Mouse (Mus musculus) kidney, embryonic 16.5 days (tissue): ENCODE results near the gene Haao. TPM values are rescaled to one million over a fixed set of nuclear protein-coding genes. Genes with fewer than 3 reads are reported as not detected.

Source experiments
- ATAC-seq: fragments of 200-750 bp; cut with Nextera tagmentation; 2 replicates; pipeline ENCODE4 v1.8.0; 2017; ENCODE audit warnings: moderate TSS enrichment; ENCODE audit not compliant: low FRiP score, low TSS enrichment
- H3K27ac ChIP-seq: fragments of 300-500 bp; sonication (generic); 2 replicates; pipeline ENCODE4 v1.5.1; 2014; ENCODE audit warnings: low read length
- H3K27me3 ChIP-seq: fragments of 300-500 bp; sonication (generic); 2 replicates; pipeline ENCODE4 v1.6.1; 2014; ENCODE audit warnings: low read length, control low read depth, mixed read lengths; ENCODE audit not compliant: insufficient read depth
- H3K36me3 ChIP-seq: fragments of 300-500 bp; sonication (generic); 2 replicates; pipeline ENCODE4 v1.6.1; 2014; ENCODE audit warnings: low read length, control low read depth, mixed read lengths; ENCODE audit not compliant: insufficient read depth
- H3K4me1 ChIP-seq: fragments of 300-500 bp; sonication (generic); 2 replicates; pipeline ENCODE4 v1.6.1; 2014; ENCODE audit warnings: low read length, control low read depth, mixed read lengths; ENCODE audit not compliant: insufficient read depth
- H3K4me2 ChIP-seq: fragments of 300-500 bp; sonication (generic); replicated peaks from 2 replicates; pipeline ENCODE4 v1.6.1; 2014; ENCODE audit warnings: low read depth, low read length
- H3K4me3 ChIP-seq: fragments of 300-500 bp; sonication (generic); 2 replicates; pipeline ENCODE4 v1.5.1; 2014; ENCODE audit warnings: mild to moderate bottlenecking, low read length
- H3K9ac ChIP-seq: fragments of 300-500 bp; sonication (generic); replicated peaks from 2 replicates; pipeline ENCODE4 v1.6.1; 2014; ENCODE audit warnings: low read length
- H3K9me3 ChIP-seq: fragments of 300-500 bp; sonication (generic); 2 replicates; pipeline ENCODE4 v1.6.1; 2016; ENCODE audit warnings: low read length, control low read depth
- WGBS: fragments of 180-500 bp; shearing (Covaris S2); extraction: QIAGEN DNeasy Blood & Tissue Kit; methylation state at CpG from one replicate; pipeline ENCODE4 v1.1.7; 2014; 5-methylcytosine and 5-hydroxymethylcytosine counted together
- polyA plus RNA-seq: library from polyadenylated mRNA; unstranded; fragments of >200 nt; fragmentation: Nextera tagmentation; extraction: Ambion mirVana; gene quantifications from 2 replicates; pipeline ENCODE4 v1.2.1, GENCODE M21; 2015

Gene Haao
- polyA plus RNA-seq, 1 experiment from 2014 or later: 3.4 TPM

GRCm38 (mm10) chr17:83823835-83824234 is 23.9 kb downstream of the Haao start:
- H3K4me3 ChIP-seq: no peak overlapping the region
- H3K9me3 ChIP-seq: no peaks in the 10 kb centered on the region
- no peaks in the 10 kb centered on the region for H3K27me3 ChIP-seq
- no peak overlapping the region for H3K9ac ChIP-seq
- no peak overlapping the region for H3K27ac ChIP-seq
- no peak overlapping the region for H3K4me2 ChIP-seq
- no peak for ATAC-seq
- H3K36me3 ChIP-seq: no peaks in the 10 kb centered on the region
- WGBS: 77% methylated on average over 7 of the region's 7 CpGs
- H3K4me1 ChIP-seq: peaks cover 11% of the 10 kb centered on the region

DNA sequence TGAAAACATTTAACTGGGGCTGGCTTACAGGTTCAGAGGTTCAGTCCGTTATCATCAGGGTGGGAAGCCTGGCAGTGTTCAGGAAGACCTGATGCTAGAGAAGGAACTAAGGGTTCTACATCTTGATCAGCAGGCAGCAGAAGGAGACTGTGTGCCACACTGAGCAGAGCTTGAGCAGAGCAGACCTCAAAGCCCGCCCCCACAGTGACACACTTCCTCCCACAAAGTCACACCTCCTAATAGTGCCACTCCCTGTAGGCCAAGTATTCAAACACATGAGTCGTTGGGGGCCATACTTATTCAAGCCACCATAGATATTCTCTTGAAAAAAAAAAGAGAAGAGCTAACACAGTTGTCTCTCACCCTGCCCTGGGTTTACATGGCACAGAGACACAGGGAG is 25.9 kb downstream of the Haao start:
- 90% methylated on average over 3 of the region's 3 CpGs for WGBS
- Histone ChIP-seq H3K9ac (no peak overlapping the region), H3K4me3 (no peak overlapping the region), H3K36me3 (no peaks in the 10 kb centered on the region), H3K4me2 (no peak overlapping the region), H3K4me1 (peaks cover 12% of the 10 kb centered on the region), H3K27me3 (no peaks in the 10 kb centered on the region), H3K27ac (no peak overlapping the region), H3K9me3 (no peaks in the 10 kb centered on the region)
- ATAC-seq: no peak

- no peaks in the 10 kb centered on the region for H3K27me3 ChIP-seq
- no peaks in the 10 kb centered on the region for H3K36me3 ChIP-seq
- 82% methylated on average over 5 of the region's 5 CpGs for WGBS
- no peaks in the 10 kb centered on the region for H3K9me3 ChIP-seq
- no peak overlapping the region for H3K4me2 ChIP-seq
- H3K9ac ChIP-seq: no peak overlapping the region
- peaks cover 15% of the 10 kb centered on the region for H3K4me1 ChIP-seq
- no peak for ATAC-seq
- H3K4me3 ChIP-seq: no peak overlapping the region
- H3K27ac ChIP-seq: no peak overlapping the region
Measured at GRCm38 (mm10) chr17:83820701-83821100, 27.1 kb downstream of the Haao start.

- Histone ChIP-seq H3K4me1 (peaks cover 15% of the 10 kb centered on the region), H3K4me2 (no peak overlapping the region), H3K9me3 (no peaks in the 10 kb centered on the region), H3K36me3 (no peaks in the 10 kb centered on the region), H3K4me3 (no peak overlapping the region), H3K27me3 (no peaks in the 10 kb centered on the region), H3K27ac (no peak overlapping the region), H3K9ac (no peak overlapping the region)
- 57% methylated on average over 8 of the region's 8 CpGs for WGBS
- ATAC-seq: 0 out of 2 replicates have a peak, but pooled peaks have one; percentile 21
Measured at GRCm38 (mm10) chr17:83819503-83819902, 28.3 kb downstream of the Haao start.

DNA sequence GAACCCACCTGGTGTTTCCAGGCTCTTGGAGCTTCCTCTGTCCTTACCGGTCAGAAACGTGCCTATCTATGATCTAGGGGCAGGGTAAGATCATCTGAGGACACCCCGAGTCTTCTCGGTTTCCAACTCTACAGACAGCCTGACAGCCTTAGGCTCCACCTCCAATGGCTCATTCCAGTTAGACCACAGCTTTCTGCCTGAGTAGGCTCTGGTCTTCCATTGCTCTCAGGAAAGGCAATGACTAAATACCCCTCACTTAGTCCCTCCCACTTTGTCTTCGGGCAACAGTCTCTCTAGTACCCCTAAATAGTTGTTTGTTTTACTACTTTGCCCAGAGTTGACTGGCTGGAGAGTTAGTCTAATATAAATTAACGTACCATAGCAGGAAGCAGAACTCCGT is 30.8 kb downstream of the Haao start:
- Histone ChIP-seq H3K4me1 (0 out of 2 replicates have a peak, but pooled peaks cover 4% of the 10 kb centered on the region), H3K9me3 (no peaks in the 10 kb centered on the region), H3K4me3 (no peak overlapping the region), H3K36me3 (0 out of 2 replicates have a peak, but pooled peaks cover 5% of the 10 kb centered on the region), H3K27me3 (no peaks in the 10 kb centered on the region), H3K9ac (no peak overlapping the region), H3K4me2 (no peak overlapping the region), H3K27ac (0 out of 2 replicates have a peak overlapping the region, but pooled peaks have one; percentile 5)
- 43% methylated on average over 7 of the region's 7 CpGs for WGBS
- peak; percentile 52; the same call in 1 of the 2 replicates for ATAC-seq

DNA sequence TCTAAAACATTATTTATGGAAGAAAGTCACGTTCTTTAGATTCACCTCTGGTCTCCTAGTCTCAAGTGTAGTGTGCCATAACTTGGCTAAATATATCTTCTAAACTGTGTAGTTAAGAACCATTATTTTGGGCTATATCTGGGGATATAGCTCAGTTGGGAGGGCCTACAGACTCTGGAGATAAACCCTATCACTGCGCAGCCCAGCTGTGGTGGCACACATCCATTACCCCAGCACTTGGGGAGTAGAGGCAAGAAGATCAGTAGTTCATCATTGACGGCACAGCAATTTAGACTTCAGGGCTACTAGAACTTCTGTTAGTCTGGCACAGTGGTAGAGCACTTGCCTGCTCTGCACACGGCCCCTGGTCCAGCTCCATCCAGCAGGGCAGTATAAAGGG is 34.7 kb downstream of the Haao start:
- H3K4me3 ChIP-seq: no peak overlapping the region
- H3K4me2 ChIP-seq: no peak overlapping the region
- H3K36me3 ChIP-seq: peaks cover 15% of the 10 kb centered on the region; the same call in 1 of the 2 replicates
- no peak overlapping the region for H3K9ac ChIP-seq
- H3K27me3 ChIP-seq: no peaks in the 10 kb centered on the region
- ATAC-seq: no peak
- no peaks in the 10 kb centered on the region for H3K9me3 ChIP-seq
- no peak overlapping the region for H3K27ac ChIP-seq
- 0 out of 2 replicates have a peak, but pooled peaks cover 4% of the 10 kb centered on the region for H3K4me1 ChIP-seq
- WGBS: 87% methylated on average over 4 of the region's 4 CpGs

DNA sequence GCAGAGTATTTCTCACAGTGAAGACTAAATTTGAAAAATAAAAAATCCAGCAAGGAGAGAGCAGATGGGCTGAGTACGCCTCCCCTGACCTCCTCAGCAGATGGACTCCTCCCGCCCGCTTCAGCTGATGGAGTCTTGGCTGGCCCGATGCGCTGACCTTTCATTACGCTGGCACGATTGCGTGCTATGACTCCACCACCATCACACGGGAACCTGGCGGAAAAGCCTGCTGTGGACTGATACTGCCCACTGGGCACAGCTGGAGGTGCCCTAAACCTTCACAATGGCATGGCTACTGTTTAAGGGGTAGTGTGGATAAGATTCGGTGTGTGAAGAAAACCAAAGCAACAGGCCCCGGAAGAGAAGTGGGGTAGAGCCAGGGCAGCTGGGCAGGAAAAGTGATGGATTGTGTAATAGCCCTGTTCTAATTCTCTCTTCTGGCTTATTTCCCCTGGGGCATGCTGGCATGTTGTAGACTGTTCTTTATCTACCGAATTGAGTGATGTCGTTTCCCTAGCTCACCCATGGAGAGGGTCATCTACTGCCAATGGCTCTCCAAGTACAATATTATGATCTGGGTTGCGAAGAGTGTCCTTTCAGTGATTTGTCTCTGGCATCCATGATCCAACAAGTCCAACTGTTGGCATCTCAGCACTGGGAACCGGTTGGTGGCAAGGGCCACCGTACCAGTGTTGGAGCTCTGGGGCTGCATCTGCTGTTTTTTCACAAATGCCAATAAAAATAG is 35.4 kb downstream of the Haao start:
- ATAC-seq: no peak
- Histone ChIP-seq H3K9ac (no peak overlapping the region), H3K27me3 (no peaks in the 10 kb centered on the region), H3K27ac (no peak overlapping the region), H3K4me3 (no peak overlapping the region), H3K36me3 (peaks cover 15% of the 10 kb centered on the region; the same call in 1 of the 2 replicates), H3K9me3 (no peaks in the 10 kb centered on the region), H3K4me1 (0 out of 2 replicates have a peak, but pooled peaks cover 4% of the 10 kb centered on the region), H3K4me2 (no peak overlapping the region)
- WGBS: 91% methylated on average over 17 of the region's 17 CpGs

- Histone ChIP-seq H3K27ac (no peak overlapping the region), H3K9me3 (no peaks in the 10 kb centered on the region), H3K4me1 (no peaks in the 10 kb centered on the region), H3K36me3 (peaks cover 25% of the 10 kb centered on the region), H3K9ac (no peak overlapping the region), H3K27me3 (no peaks in the 10 kb centered on the region), H3K4me2 (no peak overlapping the region), H3K4me3 (no peak overlapping the region)
- WGBS: 87% methylated on average over 5 of the region's 5 CpGs
- no peak for ATAC-seq
Measured at GRCm38 (mm10) chr17:83810285-83810684, 37.5 kb downstream of the Haao start.

DNA sequence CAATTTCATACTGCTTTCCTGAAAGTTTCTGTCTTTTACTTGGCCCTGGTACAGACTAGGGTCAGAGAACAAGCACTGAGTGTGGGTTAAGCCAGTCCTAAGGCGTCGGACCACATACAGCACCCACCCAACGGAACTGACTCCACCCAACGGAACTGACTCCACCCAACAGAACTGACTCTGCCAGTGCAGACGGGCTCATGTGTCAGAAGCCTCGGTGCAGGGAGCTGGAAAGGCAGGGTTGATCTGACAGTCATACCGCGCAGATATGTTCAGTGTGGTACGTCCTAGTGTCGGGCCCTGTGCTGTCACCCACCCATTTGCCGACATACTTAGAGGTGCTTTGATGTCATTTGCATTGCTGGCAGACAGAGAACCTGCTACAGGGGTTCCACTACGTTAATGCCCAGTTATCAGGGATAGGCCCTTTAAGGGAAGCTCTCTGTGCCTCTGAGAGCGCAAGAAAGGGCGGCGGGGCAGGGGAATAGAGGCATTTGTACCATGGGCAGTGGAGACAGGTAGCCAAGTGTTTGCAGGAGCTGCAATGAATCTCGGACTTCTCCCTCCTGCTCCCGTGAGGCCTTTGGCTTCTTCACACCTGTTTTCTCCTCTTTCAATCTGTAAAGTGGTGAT is 38.5 kb downstream of the Haao start:
- Histone ChIP-seq H3K4me2 (no peak overlapping the region), H3K9ac (no peak overlapping the region), H3K4me1 (no peaks in the 10 kb centered on the region), H3K27ac (no peak overlapping the region), H3K36me3 (peaks cover 34% of the 10 kb centered on the region), H3K4me3 (no peak overlapping the region), H3K27me3 (no peaks in the 10 kb centered on the region), H3K9me3 (no peaks in the 10 kb centered on the region)
- WGBS: 83% methylated on average over 17 of the region's 17 CpGs
- ATAC-seq: no peak
